Comparison of ENCODE assay signal across 19 mouse cellular contexts in genomic region chr4:114374330-114374729, GRCm38 (mm10).
"Had no signal": no experiment of that assay in that cellular context is flagged by ENCODE, and none has a peak within 500 bp of the region (broad histone marks: within the 10 kb centered on the region; RNA-seq: fewer than 3 reads in every experiment).

No protein-coding gene starts in this region.

- H3K27me3 ChIP-seq: neural tube, embryonic 13.5 days; neural tube, embryonic 15.5 days had no signal

- H3K9ac ChIP-seq: lung, embryonic 14.5 days; midbrain, embryonic 12.5 days; neural tube, embryonic 13.5 days; neural tube, embryonic 15.5 days had no signal

- H3K4me2 ChIP-seq: lung, embryonic 14.5 days; midbrain, embryonic 12.5 days; neural tube, embryonic 13.5 days; neural tube, embryonic 15.5 days had no signal

- DNase-seq: lung, adult 18-20 months; lung, embryonic 14.5 days; lung, postnatal 10 days; lung, postnatal 4 days; midbrain, embryonic 14.5 days; retina, postnatal 1 day; right cerebral cortex, adult 18-20 months; right cerebral cortex, postnatal 25 days; right cerebral cortex, postnatal 4 days; spleen, adult 18-20 months; thymus, adult 2 months; thymus, postnatal 25 days; thymus, postnatal 4 days had no signal

- ATAC-seq: midbrain, embryonic 16.5 days had no signal

- H3K9me3 ChIP-seq: midbrain, embryonic 10.5 days; midbrain, embryonic 12.5 days; neural tube, embryonic 13.5 days; neural tube, embryonic 15.5 days had no signal

- H3K4me1 ChIP-seq: midbrain, embryonic 12.5 days; neural tube, embryonic 13.5 days; neural tube, embryonic 15.5 days had no signal

- H3K36me3 ChIP-seq: midbrain, embryonic 10.5 days; midbrain, embryonic 12.5 days; neural tube, embryonic 13.5 days; neural tube, embryonic 15.5 days had no signal

- H3K27ac ChIP-seq: midbrain, embryonic 10.5 days; midbrain, embryonic 12.5 days; neural tube, embryonic 13.5 days; neural tube, embryonic 15.5 days had no signal

- H3K4me3 ChIP-seq: midbrain, embryonic 10.5 days; midbrain, embryonic 12.5 days; myocyte; neural tube, embryonic 13.5 days; neural tube, embryonic 15.5 days had no signal
